Mouse (Mus musculus) T-cell, adult 2 months (primary cell): ENCODE measurements around the gene Eml2.

ENCODE experiments used
- DNase-seq: peaks from one replicate; pipeline ENCODE4 v3.0.0; 2022; ENCODE audit warnings: low spot score

Gene Eml2

DNA sequence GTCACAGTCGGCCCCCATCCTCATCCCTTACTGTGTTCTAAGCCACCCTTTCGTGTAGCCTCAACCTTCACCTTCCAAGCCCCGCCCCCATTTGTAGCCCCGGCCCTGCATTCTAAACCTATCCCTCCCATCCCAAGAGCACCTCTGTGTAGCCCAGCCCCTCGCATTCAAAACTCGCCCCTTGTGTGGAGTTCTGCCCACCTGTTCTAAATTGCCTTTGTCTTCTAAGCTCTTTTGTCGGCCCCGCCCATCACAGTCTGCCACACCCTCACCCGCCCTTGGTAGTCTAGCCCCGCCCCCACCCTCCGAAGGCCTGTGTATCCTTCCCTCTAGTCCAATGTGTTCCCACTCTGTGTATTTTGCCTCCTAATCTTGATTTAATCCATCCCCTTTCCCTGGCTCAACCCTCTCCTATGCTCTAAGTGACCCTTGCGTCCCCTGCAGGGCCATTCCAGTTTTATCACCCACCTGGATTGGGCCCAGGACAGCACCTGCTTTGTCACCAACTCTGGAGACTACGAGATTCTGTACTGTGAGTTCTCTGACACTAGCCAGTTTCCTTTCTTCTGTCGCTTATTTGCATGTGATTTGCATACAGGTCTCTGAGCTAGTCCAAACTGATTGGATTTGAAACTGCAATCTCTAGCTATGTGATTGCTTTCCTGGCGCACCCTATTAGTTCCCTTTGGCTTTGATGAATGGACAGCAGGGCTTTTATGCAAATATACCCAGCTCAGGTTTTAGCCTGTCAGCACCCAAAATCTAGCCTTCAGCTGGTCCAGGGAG is 26.0 kb downstream of the Eml2 start:
- no peak for DNase-seq

GRCm38 (mm10) chr7:19208201-19208910 is 32.1 kb downstream of the Eml2 start:
- no peak for DNase-seq

DNA sequence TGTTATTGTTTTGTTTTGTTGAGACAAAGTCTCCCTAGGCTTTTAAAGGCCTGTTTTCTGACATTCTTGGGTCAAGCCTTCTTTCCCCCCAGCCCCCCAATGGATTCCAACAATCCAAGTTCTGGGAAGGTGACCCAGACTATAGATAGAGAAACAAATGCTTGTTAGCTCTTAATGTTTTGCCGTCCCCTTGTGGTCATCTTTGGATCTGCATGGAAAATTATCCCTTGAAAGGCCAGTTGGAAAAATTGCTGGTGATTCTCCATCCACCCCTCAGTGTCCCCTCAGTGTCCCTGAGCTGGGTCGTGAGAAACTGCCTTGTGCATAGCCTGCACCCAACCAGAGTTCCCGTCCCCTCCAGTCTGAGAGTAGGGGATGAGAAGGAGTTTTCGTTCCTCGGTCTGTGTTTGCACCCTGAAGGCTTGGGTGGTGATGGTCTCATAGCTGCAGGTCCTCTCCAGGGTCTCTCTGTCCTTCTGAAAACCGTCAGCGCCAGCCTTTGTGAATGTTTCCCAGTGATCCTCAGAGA is 32.8 kb downstream of the Eml2 start:
- no peak for DNase-seq

DNA sequence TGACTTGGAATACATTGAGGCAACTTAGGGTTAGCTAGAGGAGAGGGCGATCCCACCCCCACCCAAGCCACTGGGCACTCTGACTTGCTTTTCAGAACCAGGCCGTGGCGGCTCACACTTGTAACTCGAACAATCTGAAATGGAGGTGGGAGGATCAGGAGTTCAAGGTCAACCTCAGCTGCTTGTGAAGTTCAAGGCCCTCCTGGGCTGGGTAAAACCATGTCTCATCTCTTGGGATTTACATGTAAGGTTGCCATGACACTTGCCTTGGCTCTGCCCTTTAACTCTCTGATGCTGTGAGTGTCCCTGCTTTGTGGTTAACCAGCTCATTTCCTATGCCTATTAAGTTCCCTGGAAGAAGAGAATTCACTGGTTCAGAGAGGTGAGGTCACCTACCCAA is 33.3 kb downstream of the Eml2 start:
- DNase-seq, result no peak

DNA sequence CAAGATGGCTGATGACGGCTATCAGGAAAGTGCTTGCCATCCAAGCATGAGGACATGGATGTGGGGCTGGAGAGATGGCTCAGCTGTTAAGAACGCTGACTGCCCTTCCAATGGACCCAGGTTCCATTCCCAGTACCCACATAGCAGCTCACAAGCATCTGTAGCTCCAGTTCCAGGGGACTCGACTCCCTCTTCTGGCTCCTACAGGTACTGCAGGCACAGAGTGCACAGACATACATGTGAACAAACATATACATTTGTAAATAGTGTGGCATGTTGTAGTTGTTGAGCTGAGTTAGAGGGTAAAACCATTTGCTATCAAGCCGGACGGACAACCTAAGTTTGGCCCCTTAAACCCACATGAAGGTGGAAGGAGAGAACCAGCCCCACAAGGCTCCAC is 33.8 kb downstream of the Eml2 start:
- DNase-seq, result no peak

DNA sequence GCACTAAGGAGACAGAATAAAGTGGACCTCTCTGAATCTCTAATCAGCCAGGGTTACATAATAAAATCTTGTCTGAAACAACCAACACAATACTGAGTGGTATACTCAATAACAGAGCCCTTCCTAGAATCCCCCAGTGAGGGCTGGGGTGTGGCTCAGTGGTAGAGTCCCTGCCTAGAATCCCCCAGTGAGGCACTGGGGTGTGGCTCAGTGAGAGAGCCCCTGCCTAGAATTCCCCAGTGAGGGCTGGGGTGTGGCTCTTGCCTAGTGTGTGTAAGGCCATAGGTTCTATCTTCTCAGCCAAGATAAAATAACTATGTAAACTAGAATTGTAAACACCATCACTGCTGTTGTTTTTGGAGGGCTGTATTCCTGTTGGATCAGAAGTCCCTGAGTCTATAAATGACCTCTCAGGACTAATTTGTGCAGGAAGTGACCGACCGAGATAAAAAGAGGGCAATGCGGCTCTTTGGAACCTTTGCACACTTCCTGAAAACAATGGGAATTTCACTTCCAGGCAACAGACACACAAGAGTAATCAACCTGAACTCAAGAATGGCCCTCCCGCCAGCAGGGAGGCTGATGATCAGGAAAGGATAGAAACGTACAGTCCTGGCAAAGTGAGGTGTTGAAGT is 34.9 kb downstream of the Eml2 start:
- no peak for DNase-seq

- DNase-seq, result no peak
Observed at GRCm38 (mm10) chr7:19211996-19212755, 36.0 kb downstream of the Eml2 start, which contains the start of gene Gpr4. Gpr4 (plus strand) TSS chr7:19212538.

DNA sequence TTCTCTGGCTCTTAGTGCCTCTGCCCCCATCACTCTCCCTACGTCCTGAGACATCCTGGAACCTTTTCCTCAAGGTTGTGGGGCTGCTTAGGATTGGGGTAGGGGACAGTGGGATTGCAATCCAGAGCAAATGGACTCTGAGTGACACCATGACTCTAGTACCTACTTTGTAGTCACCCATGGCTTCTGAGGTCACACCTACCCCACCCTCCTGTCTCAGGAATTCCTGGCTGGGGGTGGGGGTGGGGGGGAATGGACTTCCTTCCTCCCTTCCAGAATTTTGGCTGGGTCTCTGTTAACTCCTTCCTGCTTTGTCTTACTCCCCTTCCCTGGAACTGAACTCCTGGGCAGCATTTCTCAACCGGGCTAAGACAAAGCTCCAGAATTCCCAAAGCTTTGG is 37.2 kb downstream of the Eml2 start:
- DNase-seq, result no peak

DNA sequence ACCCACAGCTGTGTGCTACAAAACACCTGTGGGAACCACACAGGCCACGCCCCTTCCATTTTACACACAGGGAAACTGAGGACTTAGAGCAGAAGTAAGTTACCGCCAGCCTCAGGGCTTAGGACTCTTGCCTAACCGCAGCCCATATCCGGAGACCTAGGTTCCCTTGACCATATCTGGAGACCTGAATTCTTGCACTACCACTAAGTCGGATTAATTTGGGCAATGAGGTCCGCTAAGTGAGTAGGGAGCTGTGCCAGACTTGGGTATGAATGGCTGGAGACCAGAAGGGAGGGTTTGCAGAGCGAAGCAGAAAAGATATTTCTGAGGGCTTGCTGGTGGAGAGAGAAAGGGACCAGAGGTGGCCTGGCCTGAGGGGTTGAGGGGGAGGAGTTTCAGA is 38.1 kb downstream of the Eml2 start:
- DNase-seq, result no peak

- no peak for DNase-seq
Observed at GRCm38 (mm10) chr7:19214940-19215339, 38.7 kb downstream of the Eml2 start.

- no peak for DNase-seq
Observed at GRCm38 (mm10) chr7:19217492-19217891, 41.3 kb downstream of the Eml2 start.

DNA sequence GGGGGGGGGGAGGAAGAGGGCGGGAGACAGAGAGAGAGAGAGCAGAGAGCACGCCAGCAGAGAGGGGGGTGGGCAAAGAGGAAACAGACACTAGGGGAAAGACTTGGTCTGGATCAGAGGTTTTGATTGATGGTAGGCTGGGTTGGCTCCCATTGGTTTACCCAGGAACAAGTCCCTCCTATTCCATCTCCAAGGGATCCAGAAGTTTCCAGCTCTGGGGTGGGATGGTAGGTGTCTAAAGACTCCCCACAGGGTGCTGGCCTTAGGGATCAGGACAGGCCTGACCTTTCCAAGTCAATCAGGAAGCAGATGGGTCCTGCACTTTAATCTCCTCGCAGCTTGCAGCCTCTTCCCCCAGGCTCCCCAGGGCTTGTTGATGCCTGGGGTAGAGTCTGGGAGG is 41.7 kb downstream of the Eml2 start:
- no peak for DNase-seq

- no peak for DNase-seq
Observed at GRCm38 (mm10) chr7:19220061-19220460, 43.8 kb downstream of the Eml2 start.

DNA sequence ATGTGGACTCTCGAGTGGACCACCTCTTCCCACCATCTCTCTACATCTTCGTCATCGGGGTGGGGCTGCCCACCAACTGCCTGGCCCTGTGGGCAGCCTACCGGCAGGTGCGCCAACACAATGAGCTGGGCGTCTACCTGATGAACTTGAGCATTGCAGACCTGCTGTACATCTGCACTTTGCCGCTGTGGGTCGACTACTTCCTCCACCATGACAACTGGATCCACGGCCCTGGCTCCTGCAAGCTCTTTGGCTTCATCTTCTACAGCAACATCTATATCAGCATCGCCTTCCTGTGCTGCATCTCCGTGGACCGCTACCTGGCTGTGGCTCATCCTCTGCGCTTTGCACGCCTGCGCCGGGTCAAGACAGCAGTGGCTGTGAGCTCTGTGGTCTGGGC is 46.0 kb downstream of the Eml2 start:
- no peak for DNase-seq

GRCm38 (mm10) chr7:19222875-19223274 is 46.7 kb downstream of the Eml2 start:
- no peak for DNase-seq

- DNase-seq, result no peak
Observed at GRCm38 (mm10) chr7:19224933-19225332, 48.7 kb downstream of the Eml2 start.

DNA sequence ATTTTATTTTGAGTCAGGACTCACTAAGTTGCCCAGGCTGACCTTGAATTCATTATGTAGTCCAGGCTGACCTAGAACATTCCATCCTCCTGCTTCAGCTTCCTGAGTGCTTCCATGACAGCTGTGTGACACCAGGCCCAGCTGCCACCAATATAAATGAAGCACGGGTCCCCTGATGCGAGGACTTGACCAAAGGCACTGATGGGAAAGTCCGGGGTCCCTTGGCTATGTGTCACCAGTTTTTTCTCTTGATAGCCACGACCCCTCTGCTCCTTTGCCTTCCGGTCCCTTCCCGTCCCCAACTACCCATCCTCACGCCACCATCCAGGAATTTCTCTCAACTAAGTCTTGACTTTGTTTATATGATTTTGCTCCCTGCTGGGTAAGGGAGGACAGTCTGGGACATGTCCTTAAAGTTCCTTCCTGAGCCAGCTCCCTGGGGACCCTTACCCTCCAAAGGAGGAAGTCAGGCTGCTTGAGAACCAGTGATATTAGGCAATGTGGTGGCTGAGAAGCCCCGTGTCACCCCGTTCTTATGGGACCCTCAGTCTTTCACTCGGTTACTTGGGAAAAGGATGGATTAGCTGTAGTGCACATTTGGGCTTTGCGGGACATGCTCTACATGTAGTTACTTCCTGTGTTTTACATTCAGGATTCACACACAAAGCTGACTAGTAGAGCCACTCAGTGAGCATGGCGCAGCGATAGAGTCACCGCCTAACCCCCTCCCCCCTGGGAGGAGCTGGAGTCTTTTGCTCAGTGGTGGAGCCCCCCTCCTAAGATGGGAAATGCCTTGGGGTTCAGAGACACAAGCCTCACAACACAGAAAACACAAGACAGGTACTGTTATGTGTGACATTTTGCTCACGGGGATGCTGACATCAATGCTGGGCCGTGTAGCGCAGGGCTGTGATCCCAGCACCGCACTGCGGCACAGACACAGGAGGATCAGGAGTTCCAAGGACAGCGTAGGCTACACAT is 50.9 kb downstream of the Eml2 start:
- peak; percentile 68 for DNase-seq

GRCm38 (mm10) chr7:19227883-19228792 is 51.9 kb downstream of the Eml2 start, which contains the start of gene Opa3:
Opa3 (plus strand) TSS chr7:19228334.
- peak; percentile 99 for DNase-seq

DNA sequence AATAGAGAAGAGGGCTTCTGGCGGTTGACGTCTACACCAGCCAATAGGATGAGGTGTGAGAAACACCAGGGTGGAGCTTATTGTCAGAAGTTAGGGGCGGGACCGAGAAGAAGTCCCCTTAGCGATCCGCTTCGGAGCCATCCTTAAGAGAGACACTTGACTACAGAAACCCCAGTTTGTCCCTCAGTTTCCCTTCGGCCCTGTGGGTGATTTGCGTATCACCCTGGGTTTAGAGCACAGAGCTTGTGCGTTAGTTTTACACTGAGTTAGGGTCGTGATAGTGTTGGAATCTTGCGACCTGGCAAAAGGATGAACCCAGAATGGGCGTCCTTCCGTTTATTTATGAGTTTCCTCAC is 52.5 kb downstream of the Eml2 start:
- no peak for DNase-seq

- no peak for DNase-seq
Observed at GRCm38 (mm10) chr7:19229404-19229803, 53.2 kb downstream of the Eml2 start.
